ENCODE assay signal across 22 mouse cellular contexts in genomic region chr5:35006599-35006998, GRCm38 (mm10). TPM values are rescaled to one million over a fixed set of nuclear protein-coding genes. Genes with fewer than 3 reads are reported as not detected.
"Had no signal": no experiment of that assay in that cellular context is flagged by ENCODE, and none has a peak within 500 bp of the region (broad histone marks: within the 10 kb centered on the region; RNA-seq: fewer than 3 reads in every experiment).

No protein-coding gene starts in this region.

- H3K9me3 ChIP-seq: limb, embryonic 12.5 days; limb, embryonic 15.5 days; liver, embryonic 12.5 days; liver, embryonic 15.5 days; lung, embryonic 15.5 days; neural tube, embryonic 12.5 days; neural tube, embryonic 15.5 days had no signal

- H3K27ac ChIP-seq: hindbrain, postnatal 0 days; limb, embryonic 12.5 days; limb, embryonic 15.5 days; liver, embryonic 15.5 days; lung, embryonic 15.5 days; macrophage; neural tube, embryonic 12.5 days; neural tube, embryonic 15.5 days had no signal

- H3K4me1 ChIP-seq: lung, embryonic 15.5 days had no signal

- H3K4me3 ChIP-seq: limb, embryonic 12.5 days; limb, embryonic 15.5 days; liver, embryonic 12.5 days; liver, embryonic 15.5 days; lung, embryonic 15.5 days; neural tube, embryonic 12.5 days; neural tube, embryonic 15.5 days had no signal

- H3K9ac ChIP-seq: limb, embryonic 12.5 days; limb, embryonic 15.5 days; liver, embryonic 12.5 days; liver, embryonic 15.5 days; lung, embryonic 15.5 days; neural tube, embryonic 12.5 days; neural tube, embryonic 15.5 days had no signal

- H3K4me2 ChIP-seq: limb, embryonic 12.5 days; limb, embryonic 15.5 days; liver, embryonic 12.5 days; liver, embryonic 15.5 days; lung, embryonic 15.5 days; midbrain, embryonic 11.5 days; neural tube, embryonic 12.5 days; neural tube, embryonic 15.5 days had no signal

- H3K36me3 ChIP-seq: neural tube, embryonic 15.5 days had no signal

- H3K27me3 ChIP-seq: limb, embryonic 12.5 days; liver, embryonic 12.5 days; liver, embryonic 15.5 days; lung, embryonic 15.5 days; neural tube, embryonic 12.5 days; neural tube, embryonic 15.5 days had no signal

- ATAC-seq: hindbrain, postnatal 0 days; intestine, embryonic 16.5 days; liver, embryonic 12.5 days had no signal

- DNase-seq: kidney, adult 18-20 months; kidney, adult 9 months; kidney, postnatal 14 days; kidney, postnatal 4 days; left cerebral cortex, postnatal 4 days; midbrain, embryonic 14.5 days; right cerebral cortex, adult 18-20 months; right cerebral cortex, postnatal 14 days; right cerebral cortex, postnatal 4 days; thymus, postnatal 25 days had no signal

RNA-seq across cellular contexts. Expression of gene Hgfac, which starts 34.7 kb away (rescaled TPM):
- polyA plus RNA-seq: hindbrain, postnatal 0 days; macrophage had no signal

RNA-seq across cellular contexts. Expression of gene Dok7, which starts 50.0 kb away (rescaled TPM):
- total RNA-seq: megakaryocyte-erythroid progenitor cell, adult 5-6 weeks had no signal
- polyA plus RNA-seq: liver, embryonic 12.5 days had no signal
